Mouse (Mus musculus): ENCODE results near the gene Pdx1. TPM values are rescaled to one million over a fixed set of nuclear protein-coding genes. Genes with fewer than 3 reads are reported as not detected.

Pdx1 gene
- polyA plus RNA-seq, 1 experiment from 2014 or later: not detected

DNA sequence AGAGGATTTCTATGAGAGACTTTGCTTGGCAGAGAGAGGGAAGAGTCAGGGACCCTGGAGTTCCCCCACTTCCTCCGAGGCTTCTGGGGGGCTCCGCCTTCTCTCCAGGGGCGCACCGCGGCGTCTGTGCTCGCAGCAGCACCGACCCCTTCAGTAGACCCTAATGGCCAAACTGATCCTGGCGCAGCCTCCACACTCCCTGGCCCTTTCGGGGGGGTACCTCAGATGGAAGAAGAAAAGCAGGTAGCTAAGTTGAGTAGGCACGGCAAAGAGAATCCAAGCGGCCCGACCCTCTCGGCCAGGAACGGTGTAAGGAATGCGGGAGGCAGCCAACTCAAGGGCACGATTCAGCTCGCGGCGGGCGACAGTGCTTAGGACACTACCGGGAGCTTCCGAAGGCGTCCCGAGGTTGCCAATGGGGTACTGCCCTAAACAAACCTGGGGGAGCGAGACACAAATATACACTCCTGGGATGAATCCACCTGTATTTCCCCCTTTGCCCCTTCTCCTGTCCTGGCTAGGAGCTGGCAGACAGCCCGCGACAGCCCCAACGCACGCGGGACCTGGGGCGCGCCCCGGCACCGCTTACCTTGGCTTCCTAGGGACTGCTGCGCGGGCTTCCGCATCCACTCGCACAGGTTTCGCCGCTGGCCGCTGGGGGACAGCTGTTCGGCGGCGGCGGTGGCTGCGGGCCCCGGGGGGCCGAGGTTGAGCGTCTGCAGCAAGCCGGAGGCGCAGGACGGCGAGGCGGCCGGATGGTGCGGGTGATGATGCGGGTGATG, 36.3 kb downstream of the Pdx1 start:
- Histone ChIP-seq H3K4me2 (ENCODE audit: low read length) (no peak overlapping the region), H3K27ac (ENCODE audit: low read length) (no peak overlapping the region), H3K36me3 (ENCODE audit: control insufficient read depth, insufficient read depth) (no peaks in the 10 kb centered on the region), H3K27me3 (replicated peaks; ENCODE audit: control insufficient read depth, insufficient read depth, low read length) (peaks cover 96% of the 10 kb centered on the region), H3K4me3 (replicated peaks; ENCODE audit: low read length) (no peak overlapping the region), H3K9me3 (ENCODE audit: control insufficient read depth, low read length) (no peaks in the 10 kb centered on the region), H3K4me1 (replicated peaks; ENCODE audit: control insufficient read depth, insufficient read depth, low read length) (peaks cover 8% of the 10 kb centered on the region; the same call in 1 of the 2 replicates), H3K9ac (replicated peaks; ENCODE audit: low read depth, low read length) (no peak overlapping the region)
- under 1% methylated on average over 56 of the region's 58 CpGs for WGBS
- ATAC-seq: no peak

DNA sequence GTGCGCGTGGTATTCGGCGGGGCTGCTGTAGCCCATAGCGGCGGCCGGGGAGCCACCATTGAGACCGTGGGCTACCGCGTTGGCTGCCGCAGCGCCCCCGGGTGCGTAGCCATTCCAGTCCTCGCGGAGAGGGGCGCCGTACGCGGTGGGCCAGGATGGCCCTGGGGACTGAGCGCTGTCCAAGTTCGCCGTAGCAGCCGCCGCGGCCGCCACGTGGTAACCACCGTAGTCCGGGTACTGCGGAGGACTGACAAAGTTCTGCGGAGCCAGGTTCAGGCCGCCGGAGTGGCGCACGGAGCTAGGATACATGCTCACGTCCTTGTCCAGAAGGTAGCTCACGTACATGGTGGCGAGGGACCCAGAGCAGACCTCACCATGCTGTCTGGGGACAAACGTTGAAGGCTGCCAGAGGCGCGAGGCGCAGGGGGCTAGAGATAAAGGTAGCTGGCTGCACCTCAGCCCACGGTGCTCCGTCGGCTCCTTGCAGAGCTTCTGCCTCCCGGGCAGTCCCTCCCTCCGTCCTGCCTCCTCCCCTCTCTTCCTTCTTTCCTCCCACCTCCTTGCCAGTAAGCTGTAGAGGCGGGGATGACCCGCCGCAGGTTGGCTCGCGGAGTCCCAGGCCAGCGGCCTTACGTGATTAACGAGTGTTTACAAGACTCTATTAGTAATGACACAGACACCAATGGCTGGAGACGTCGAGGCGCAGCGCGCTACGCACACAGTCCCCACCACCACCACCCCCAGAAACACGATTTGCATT, 37.1 kb downstream of the Pdx1 start, which contains the start of gene Cdx2:
Cdx2 (minus strand) TSS at position 633 of the 760 bp plus-strand sequence.
- Histone ChIP-seq H3K4me3 (replicated peaks; ENCODE audit: low read length) (no peak within 1 kb of the TSS), H3K27me3 (replicated peaks; ENCODE audit: control insufficient read depth, insufficient read depth, low read length) (peaks cover 98% of the 10 kb centered on the region), H3K36me3 (ENCODE audit: control insufficient read depth, insufficient read depth) (no peaks in the 10 kb centered on the region), H3K27ac (ENCODE audit: low read length) (no peak within 1 kb of the TSS), H3K9me3 (ENCODE audit: control insufficient read depth, low read length) (no peaks in the 10 kb centered on the region), H3K9ac (replicated peaks; ENCODE audit: low read depth, low read length) (no peak within 1 kb of the TSS), H3K4me2 (ENCODE audit: low read length) (no peak within 1 kb of the TSS), H3K4me1 (replicated peaks; ENCODE audit: control insufficient read depth, insufficient read depth, low read length) (peaks cover 8% of the 10 kb centered on the region; the same call in 1 of the 2 replicates)
- no peak for ATAC-seq
- WGBS: under 1% methylated on average over 63 of the region's 63 CpGs

DNA sequence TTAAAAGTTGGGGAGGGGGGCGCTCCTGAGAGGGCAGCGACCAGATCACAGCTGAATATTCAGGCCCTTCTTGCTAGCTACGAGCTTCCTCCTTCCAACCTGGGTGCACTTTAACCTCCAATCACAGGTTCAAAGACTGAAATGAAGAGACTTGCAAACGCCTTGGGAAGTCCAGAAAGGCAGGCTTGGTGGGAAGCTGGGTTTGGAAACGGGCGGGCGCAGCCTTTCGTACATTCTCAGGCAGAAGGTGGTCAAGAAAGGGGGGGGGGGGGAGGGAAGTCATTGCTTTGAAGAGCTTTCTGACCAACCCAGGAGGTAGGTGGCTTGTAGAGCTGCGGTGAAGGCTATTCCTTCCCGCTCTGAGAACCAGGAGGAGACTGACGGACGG, 37.6 kb downstream of the Pdx1 start:
- 2% methylated on average over 12 of the region's 12 CpGs for WGBS
- no peak for ATAC-seq
- no peak overlapping the region for H3K4me3 ChIP-seq (replicated peaks; ENCODE audit: low read length)

DNA sequence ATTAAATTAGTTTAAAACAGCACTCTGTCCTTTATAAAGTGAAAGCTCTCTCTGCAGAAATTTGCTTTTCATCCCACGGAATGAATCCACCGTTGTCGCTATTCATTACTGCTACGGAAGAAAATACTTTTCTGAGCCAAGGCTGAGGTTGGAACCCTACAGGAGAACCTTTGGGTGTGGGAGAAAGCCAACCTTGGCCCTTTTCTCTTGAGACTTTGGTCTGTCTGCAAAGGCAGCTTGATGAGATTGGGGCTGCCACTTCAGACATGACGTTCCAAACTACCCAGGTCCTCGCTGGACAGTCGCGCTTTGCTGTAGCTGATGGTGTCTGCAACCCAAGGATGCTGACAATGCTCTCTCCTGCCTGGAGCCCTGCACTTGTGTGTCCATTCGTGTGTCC, 38.7 kb downstream of the Pdx1 start:
- Histone ChIP-seq H3K9me3 (ENCODE audit: control insufficient read depth, low read length) (no peaks in the 10 kb centered on the region), H3K27ac (ENCODE audit: low read length) (no peak overlapping the region), H3K36me3 (ENCODE audit: control insufficient read depth, insufficient read depth) (no peaks in the 10 kb centered on the region), H3K4me3 (replicated peaks; ENCODE audit: low read length) (no peak overlapping the region), H3K4me1 (replicated peaks; ENCODE audit: control insufficient read depth, insufficient read depth, low read length) (peaks cover 8% of the 10 kb centered on the region; the same call in 1 of the 2 replicates), H3K4me2 (ENCODE audit: low read length) (no peak overlapping the region), H3K27me3 (replicated peaks; ENCODE audit: control insufficient read depth, insufficient read depth, low read length) (peaks cover 96% of the 10 kb centered on the region), H3K9ac (replicated peaks; ENCODE audit: low read depth, low read length) (no peak overlapping the region)
- WGBS: 2% methylated on average over 9 of the region's 9 CpGs
- ATAC-seq: no peak

More for the DNA sequence above, 37.6 kb downstream of the Pdx1 start:
- Histone ChIP-seq H3K4me2 (ENCODE audit: low read length) (no peak overlapping the region), H3K27ac (ENCODE audit: low read length) (no peak overlapping the region), H3K4me1 (replicated peaks; ENCODE audit: control insufficient read depth, insufficient read depth, low read length) (peaks cover 8% of the 10 kb centered on the region; the same call in 1 of the 2 replicates), H3K27me3 (replicated peaks; ENCODE audit: control insufficient read depth, insufficient read depth, low read length) (peaks cover 98% of the 10 kb centered on the region), H3K9ac (replicated peaks; ENCODE audit: low read depth, low read length) (no peak overlapping the region), H3K9me3 (ENCODE audit: control insufficient read depth, low read length) (no peaks in the 10 kb centered on the region), H3K36me3 (ENCODE audit: control insufficient read depth, insufficient read depth) (no peaks in the 10 kb centered on the region)

DNA sequence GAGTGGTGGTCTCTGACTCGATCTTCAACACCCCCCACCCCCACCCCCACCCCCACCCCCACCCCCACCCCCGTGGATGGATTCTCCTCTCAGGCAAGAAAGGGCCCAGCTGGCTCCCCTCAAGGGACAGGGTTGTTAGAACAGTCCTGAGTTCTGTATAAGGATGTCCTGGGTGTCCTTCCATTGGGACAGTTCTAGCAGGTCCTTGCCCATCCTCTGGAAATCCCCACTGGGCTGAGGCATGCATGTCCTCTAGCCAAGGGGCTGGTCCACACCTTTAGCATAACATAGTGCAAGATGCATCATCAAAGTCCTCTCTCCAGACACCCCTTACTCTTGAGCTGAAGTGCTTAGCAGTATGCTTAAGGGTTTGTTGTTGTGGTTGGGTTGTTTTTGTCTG, 40.0 kb downstream of the Pdx1 start:
- 0% methylated on average over 2 of the region's 2 CpGs for WGBS
- ATAC-seq: no peak

DNA sequence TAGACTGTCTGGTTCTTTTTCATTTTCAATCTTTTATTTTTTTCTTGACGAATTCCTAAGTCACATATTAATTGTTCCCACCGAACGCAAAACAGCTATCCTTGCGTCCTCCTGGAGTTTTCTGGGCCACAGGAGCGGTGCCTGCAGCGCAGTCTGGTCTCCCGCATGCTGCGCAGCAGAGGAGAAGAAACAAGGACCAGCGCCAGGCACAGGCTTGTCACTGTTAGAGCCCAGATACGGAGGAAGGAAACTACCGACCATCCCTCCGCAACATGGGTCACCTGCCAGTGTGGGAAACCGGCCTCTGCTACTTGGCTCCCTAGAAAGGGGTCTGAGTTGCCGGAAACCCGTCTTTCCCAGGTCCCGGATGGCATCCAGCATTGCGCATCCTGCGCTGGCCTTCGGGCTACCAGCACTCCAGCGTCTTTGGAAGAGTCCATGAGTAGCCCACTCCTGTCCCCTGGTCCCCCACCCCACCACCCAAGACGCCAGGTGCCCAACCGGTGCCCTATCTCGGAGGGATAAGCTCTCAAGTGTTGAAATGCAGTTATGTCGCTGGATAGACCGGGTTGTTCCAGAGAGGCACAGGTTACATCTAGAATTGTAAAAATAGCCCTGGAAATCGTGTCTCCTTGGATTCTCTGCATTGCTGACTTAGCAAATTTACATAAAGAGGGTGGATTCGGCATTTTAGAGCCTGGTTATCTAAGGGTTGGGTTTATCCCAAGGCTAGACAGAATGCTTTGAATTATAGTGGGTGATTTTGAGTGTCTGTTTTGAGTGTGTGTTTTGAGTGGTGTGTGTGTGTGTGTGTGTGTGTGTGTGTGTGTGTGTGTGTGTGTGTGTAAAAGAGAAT, 43.3 kb downstream of the Pdx1 start:
- no peak overlapping the region for H3K4me3 ChIP-seq (replicated peaks; ENCODE audit: low read length)
- H3K9me3 ChIP-seq (ENCODE audit: control insufficient read depth, low read length): no peaks in the 10 kb centered on the region
- peaks cover 96% of the 10 kb centered on the region for H3K27me3 ChIP-seq (replicated peaks; ENCODE audit: control insufficient read depth, insufficient read depth, low read length)
- no peak for ATAC-seq
- H3K27ac ChIP-seq (ENCODE audit: low read length): no peak overlapping the region
- no peaks in the 10 kb centered on the region for H3K36me3 ChIP-seq (ENCODE audit: control insufficient read depth, insufficient read depth)
- under 1% methylated on average over 27 of the region's 27 CpGs for WGBS
- H3K4me2 ChIP-seq (ENCODE audit: low read length): no peak overlapping the region
- 0 out of 2 replicates have a peak, but pooled peaks cover 3% of the 10 kb centered on the region for H3K4me1 ChIP-seq (replicated peaks; ENCODE audit: control insufficient read depth, insufficient read depth, low read length)
- no peak overlapping the region for H3K9ac ChIP-seq (replicated peaks; ENCODE audit: low read depth, low read length)

More for the DNA sequence above, 40.0 kb downstream of the Pdx1 start:
- H3K27me3 ChIP-seq (replicated peaks; ENCODE audit: control insufficient read depth, insufficient read depth, low read length): peaks cover 94% of the 10 kb centered on the region
- no peak overlapping the region for H3K9ac ChIP-seq (replicated peaks; ENCODE audit: low read depth, low read length)
- no peak overlapping the region for H3K4me2 ChIP-seq (ENCODE audit: low read length)
- no peaks in the 10 kb centered on the region for H3K9me3 ChIP-seq (ENCODE audit: control insufficient read depth, low read length)
- no peak overlapping the region for H3K27ac ChIP-seq (ENCODE audit: low read length)
- H3K36me3 ChIP-seq (ENCODE audit: control insufficient read depth, insufficient read depth): no peaks in the 10 kb centered on the region
- peaks cover 5% of the 10 kb centered on the region; the same call in 1 of the 2 replicates for H3K4me1 ChIP-seq (replicated peaks; ENCODE audit: control insufficient read depth, insufficient read depth, low read length)
- no peak overlapping the region for H3K4me3 ChIP-seq (replicated peaks; ENCODE audit: low read length)

DNA sequence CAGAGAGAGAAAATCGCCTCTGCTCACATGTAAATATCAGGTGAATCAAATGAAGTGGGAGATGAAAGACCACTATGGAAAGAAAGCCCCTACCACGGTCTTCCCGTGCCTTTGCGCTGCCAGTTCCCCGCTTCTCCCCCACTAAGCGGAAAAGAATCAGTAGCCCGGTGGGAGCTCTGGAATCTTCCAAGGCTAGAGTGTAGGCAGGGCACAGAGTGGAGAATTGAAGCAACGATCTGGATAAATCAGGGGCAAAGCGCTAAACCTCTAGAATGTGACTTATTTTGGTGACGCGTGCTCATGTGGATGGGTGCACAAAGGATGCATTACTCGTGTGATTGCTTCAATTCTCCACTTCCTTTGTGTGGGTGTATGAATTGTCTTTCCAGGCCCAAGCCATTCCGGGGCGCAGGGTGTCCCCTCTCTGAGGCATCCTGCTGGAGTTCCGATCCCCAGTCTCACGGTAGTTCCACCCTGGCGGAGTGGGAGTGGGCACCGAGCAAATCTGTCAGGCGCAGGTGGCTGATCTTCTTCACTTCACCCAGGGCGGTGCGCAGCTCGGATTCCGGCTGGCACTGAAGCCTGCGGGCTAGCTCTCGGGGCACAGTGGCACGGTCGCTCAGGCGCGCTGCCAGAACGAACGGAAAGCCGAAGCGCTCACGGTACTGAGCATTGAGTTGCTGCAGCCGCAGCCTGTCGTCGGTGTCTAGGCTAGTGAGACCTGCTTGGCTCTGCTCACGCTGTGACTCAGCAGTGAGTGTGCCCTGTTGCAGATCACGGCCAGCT, 45.1 kb downstream of the Pdx1 start:
- H3K27ac ChIP-seq (ENCODE audit: low read length): no peak overlapping the region
- H3K36me3 ChIP-seq (ENCODE audit: control insufficient read depth, insufficient read depth): no peaks in the 10 kb centered on the region
- peaks cover 91% of the 10 kb centered on the region for H3K27me3 ChIP-seq (replicated peaks; ENCODE audit: control insufficient read depth, insufficient read depth, low read length)
- H3K4me1 ChIP-seq (replicated peaks; ENCODE audit: control insufficient read depth, insufficient read depth, low read length): 0 out of 2 replicates have a peak, but pooled peaks cover 3% of the 10 kb centered on the region
- H3K4me2 ChIP-seq (ENCODE audit: low read length): no peak overlapping the region
- no peak overlapping the region for H3K4me3 ChIP-seq (replicated peaks; ENCODE audit: low read length)
- WGBS: under 1% methylated on average over 39 of the region's 39 CpGs
- no peaks in the 10 kb centered on the region for H3K9me3 ChIP-seq (ENCODE audit: control insufficient read depth, low read length)
- ATAC-seq: no peak
- no peak overlapping the region for H3K9ac ChIP-seq (replicated peaks; ENCODE audit: low read depth, low read length)

DNA sequence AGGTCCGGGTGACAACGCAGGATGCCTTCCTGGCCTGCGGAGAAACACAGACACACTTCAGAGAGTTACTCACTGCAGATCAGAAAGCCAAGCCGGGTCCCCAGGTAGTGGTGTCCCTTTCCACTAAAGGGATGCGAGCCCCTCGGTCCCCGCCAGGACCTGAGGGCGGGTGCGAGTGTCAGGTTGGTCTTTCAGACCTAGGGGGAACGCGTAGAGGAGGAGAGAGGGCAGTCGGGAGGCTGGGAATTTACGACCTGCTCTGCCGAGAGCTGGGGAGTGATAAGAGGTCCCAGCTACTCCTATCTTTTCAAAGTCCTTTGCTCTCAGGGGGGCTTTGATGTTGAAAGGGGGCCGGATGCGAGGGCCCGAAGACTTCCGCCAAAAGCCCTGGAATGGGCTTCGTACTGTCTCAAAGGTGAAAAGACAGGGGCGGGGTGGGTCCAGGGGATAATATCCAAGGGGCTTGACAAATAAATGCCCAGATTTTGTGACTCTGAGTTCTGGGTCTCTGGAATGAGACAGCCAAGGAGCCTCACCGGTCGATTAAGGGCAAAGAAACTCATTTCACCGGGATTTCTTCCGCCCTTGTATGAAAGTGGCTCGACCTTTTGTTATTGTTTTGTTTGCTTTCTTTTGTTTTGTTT, 45.8 kb downstream of the Pdx1 start:
- Histone ChIP-seq H3K27me3 (replicated peaks; ENCODE audit: control insufficient read depth, insufficient read depth, low read length) (peaks cover 89% of the 10 kb centered on the region), H3K9ac (replicated peaks; ENCODE audit: low read depth, low read length) (no peak overlapping the region), H3K4me3 (replicated peaks; ENCODE audit: low read length) (no peak overlapping the region), H3K4me2 (ENCODE audit: low read length) (no peak overlapping the region), H3K27ac (ENCODE audit: low read length) (no peak overlapping the region), H3K36me3 (ENCODE audit: control insufficient read depth, insufficient read depth) (no peaks in the 10 kb centered on the region), H3K4me1 (replicated peaks; ENCODE audit: control insufficient read depth, insufficient read depth, low read length) (0 out of 2 replicates have a peak, but pooled peaks cover 3% of the 10 kb centered on the region), H3K9me3 (ENCODE audit: control insufficient read depth, low read length) (no peaks in the 10 kb centered on the region)
- WGBS: 1% methylated on average over 25 of the region's 25 CpGs
- ATAC-seq: no peak

Data from forebrain, embryonic 16.5 days (tissue).